Mouse (Mus musculus): Measurements from ENCODE around the gene Arhgap10.

The Arhgap10 gene

GRCm38 (mm10) chr8:77486749-77487148, 31.0 kb downstream of the Arhgap10 start:
- no peak for DNase-seq (ENCODE audit: low spot score in 2 of 2)

- DNase-seq (ENCODE audit: low spot score in 2 of 2): no peak
Measured at GRCm38 (mm10) chr8:77484817-77485216, 32.9 kb downstream of the Arhgap10 start.

- DNase-seq (ENCODE audit: low spot score in 2 of 2): no peak
Measured at GRCm38 (mm10) chr8:77484266-77484665, 33.5 kb downstream of the Arhgap10 start.

- DNase-seq (ENCODE audit: low spot score in 2 of 2): peak; percentile 11 to 17
Measured at GRCm38 (mm10) chr8:77483676-77484075, 34.1 kb downstream of the Arhgap10 start.

- no peak for DNase-seq (ENCODE audit: low spot score in 2 of 2)
Measured at GRCm38 (mm10) chr8:77481791-77482190, 36.0 kb downstream of the Arhgap10 start.

GRCm38 (mm10) chr8:77479995-77480394, 37.8 kb downstream of the Arhgap10 start:
- no peak for DNase-seq (ENCODE audit: low spot score in 2 of 2)

GRCm38 (mm10) chr8:77478913-77479273, 38.9 kb downstream of the Arhgap10 start:
- DNase-seq (ENCODE audit: low spot score in 2 of 2): no peak

GRCm38 (mm10) chr8:77478155-77478912, 39.4 kb downstream of the Arhgap10 start:
- no peak for DNase-seq (ENCODE audit: low spot score in 2 of 2)

GRCm38 (mm10) chr8:77477684-77478083, 40.1 kb downstream of the Arhgap10 start:
- no peak for DNase-seq (ENCODE audit: low spot score in 2 of 2)

- DNase-seq (ENCODE audit: low spot score in 2 of 2): no peak
Measured at GRCm38 (mm10) chr8:77474614-77475013, 43.1 kb downstream of the Arhgap10 start.

GRCm38 (mm10) chr8:77473773-77474172, 44.0 kb downstream of the Arhgap10 start:
- DNase-seq (ENCODE audit: low spot score in 2 of 2): no peak

GRCm38 (mm10) chr8:77473373-77473772, 44.4 kb downstream of the Arhgap10 start:
- DNase-seq (ENCODE audit: low spot score in 2 of 2): no peak

- no peak for DNase-seq (ENCODE audit: low spot score in 2 of 2)
Measured at GRCm38 (mm10) chr8:77461392-77461791, 56.4 kb downstream of the Arhgap10 start.

- DNase-seq (ENCODE audit: low spot score in 2 of 2): no peak
Measured at GRCm38 (mm10) chr8:77460363-77460762, 57.4 kb downstream of the Arhgap10 start.

GRCm38 (mm10) chr8:77459696-77460095, 58.1 kb downstream of the Arhgap10 start:
- no peak for DNase-seq (ENCODE audit: low spot score in 2 of 2)

GRCm38 (mm10) chr8:77458575-77458974, 59.2 kb downstream of the Arhgap10 start:
- DNase-seq (ENCODE audit: low spot score in 2 of 2): no peak

GRCm38 (mm10) chr8:77456263-77456662, 61.5 kb downstream of the Arhgap10 start:
- DNase-seq (ENCODE audit: low spot score in 2 of 2): no peak

- no peak for DNase-seq (ENCODE audit: low spot score in 2 of 2)
Measured at GRCm38 (mm10) chr8:77453836-77454235, 63.9 kb downstream of the Arhgap10 start.

- no peak for DNase-seq (ENCODE audit: low spot score in 2 of 2)
Measured at GRCm38 (mm10) chr8:77451466-77452382, 66.0 kb downstream of the Arhgap10 start.

GRCm38 (mm10) chr8:77451052-77451451, 66.7 kb downstream of the Arhgap10 start:
- DNase-seq (ENCODE audit: low spot score in 2 of 2): no peak

GRCm38 (mm10) chr8:77446294-77446693, 71.5 kb downstream of the Arhgap10 start:
- DNase-seq (ENCODE audit: low spot score in 2 of 2): no peak

GRCm38 (mm10) chr8:77445642-77446041, 72.1 kb downstream of the Arhgap10 start:
- no peak for DNase-seq (ENCODE audit: low spot score in 2 of 2)
